9 mouse cellular contexts compared by ENCODE assay signal in the genomic region with DNA sequence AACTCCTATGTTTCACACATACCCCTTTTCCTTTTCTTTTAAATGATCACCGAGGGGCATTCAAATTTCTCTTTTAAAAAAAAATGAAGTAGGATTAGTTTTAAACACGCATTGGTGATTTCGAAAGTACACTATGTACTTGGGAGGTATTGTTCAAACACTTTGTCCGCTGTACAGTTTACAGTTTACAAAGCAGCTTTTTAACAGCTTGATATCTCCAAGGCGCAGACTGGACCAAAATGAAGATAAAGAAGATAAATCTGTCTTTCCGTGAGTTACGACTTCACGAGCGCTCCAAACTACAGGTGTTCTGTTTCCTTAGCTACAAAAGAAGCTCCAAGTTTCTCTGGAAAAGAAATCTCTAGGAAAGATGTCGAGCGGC. TPM values are rescaled to one million over a fixed set of nuclear protein-coding genes. Genes with fewer than 3 reads are reported as not detected.
DNase-seq lines count a peak whose midpoint lies in the region; ATAC-seq and TF ChIP-seq lines count a peak whose summit lies in the region.
"Had no signal": no experiment of that assay in that cellular context is flagged by ENCODE, and none has a peak within 500 bp of the region (broad histone marks: within the 10 kb centered on the region; RNA-seq: fewer than 3 reads in every experiment).

No protein-coding gene starts in this region.

- H3K9me3 ChIP-seq in embryonic facial prominence, embryonic 14.5 days (ENCODE audit: control insufficient read depth, low read length) = no peaks in the 10 kb centered on the region
- H3K9me3 ChIP-seq in limb, embryonic 12.5 days = no peaks in the 10 kb centered on the region
- no peaks in the 10 kb centered on the region for H3K9me3 ChIP-seq in neural tube, embryonic 14.5 days (ENCODE audit: control insufficient read depth, low read length)

- H3K27me3 ChIP-seq in embryonic facial prominence, embryonic 14.5 days (replicated peaks; ENCODE audit: control insufficient read depth, insufficient read depth, low read length) = no peaks in the 10 kb centered on the region
- H3K27me3 ChIP-seq in limb, embryonic 12.5 days = no peaks in the 10 kb centered on the region
- no peaks in the 10 kb centered on the region for H3K27me3 ChIP-seq in neural tube, embryonic 14.5 days (ENCODE audit: control insufficient read depth, insufficient read depth, low read length)

- peak overlapping the region; percentile 77 for H3K4me3 ChIP-seq in lung, adult 2 months (replicated peaks; ENCODE audit: extremely low read depth, low read depth, low read length)
- peak overlapping the region; percentile 56 for H3K4me3 ChIP-seq in embryonic facial prominence, embryonic 14.5 days (ENCODE audit: low read depth, low read length)
- peak overlapping the region; percentile 78 for H3K4me3 ChIP-seq in limb, embryonic 12.5 days (replicated peaks)
- H3K4me3 ChIP-seq in neural tube, embryonic 14.5 days (ENCODE audit: low read depth, low read length) = peak overlapping the region; percentile 51

- H3K4me1 ChIP-seq in lung, adult 2 months (ENCODE audit: control insufficient read depth, insufficient read depth, low read length) = no peaks in the 10 kb centered on the region
- no peaks in the 10 kb centered on the region for H3K4me1 ChIP-seq in embryonic facial prominence, embryonic 14.5 days (ENCODE audit: control insufficient read depth, insufficient read depth, low read length)
- peaks cover 7% of the 10 kb centered on the region for H3K4me1 ChIP-seq in limb, embryonic 12.5 days (replicated peaks)
- peaks cover 6% of the 10 kb centered on the region; the same call in 1 of the 2 replicates for H3K4me1 ChIP-seq in neural tube, embryonic 14.5 days (ENCODE audit: control insufficient read depth, insufficient read depth, low read length)

- no peak for DNase-seq in lung, adult 2 months
- DNase-seq in lung, postnatal 4 days = no peak
- no peak for DNase-seq in embryonic facial prominence, embryonic 14.5 days (ENCODE audit: low spot score)
- DNase-seq in layer of hippocampus, adult 9-10 months (ENCODE audit: low spot score) = no peak
- DNase-seq in cerebellum, postnatal 14 days = no peak
- DNase-seq in layer of hippocampus, postnatal 36 days = no peak

- no peak for TF ChIP-seq CTCF in lung, adult 2 months (IDR thresholded peaks at IDR 0.05; ENCODE audit: insufficient read depth, low read length)

- H3K27ac ChIP-seq in embryonic facial prominence, embryonic 14.5 days (replicated peaks; ENCODE audit: low read depth, low read length) = no peak overlapping the region
- H3K27ac ChIP-seq in limb, embryonic 12.5 days = no peak overlapping the region
- no peak overlapping the region for H3K27ac ChIP-seq in neural tube, embryonic 14.5 days (ENCODE audit: low read depth, low read length)

- 10% methylated on average over 11 of the region's 11 CpGs for WGBS in lung, adult 2 months
- WGBS in embryonic facial prominence, embryonic 14.5 days = 20% methylated on average over 11 of the region's 11 CpGs
- 24% methylated on average over 11 of the region's 11 CpGs for WGBS in limb, embryonic 12.5 days
- WGBS in neural tube, embryonic 14.5 days = 22% methylated on average over 11 of the region's 11 CpGs

- ATAC-seq in embryonic facial prominence, embryonic 14.5 days (ENCODE audit: low read depth) = no peak
- ATAC-seq in limb, embryonic 12.5 days (ENCODE audit: insufficient number of reproducible peaks, insufficient read depth, low FRiP score, low TSS enrichment, low read depth) = no peak
- no peak for ATAC-seq in neural tube, embryonic 14.5 days (ENCODE audit: low read depth)

- no peak for TF ChIP-seq POLR2A in lung, adult 2 months (IDR thresholded peaks at IDR 0.05; ENCODE audit: borderline replicate concordance, extremely low read depth, low read depth, low read length)

- H3K36me3 ChIP-seq in embryonic facial prominence, embryonic 14.5 days (ENCODE audit: control insufficient read depth, insufficient read depth, low read length) = no peaks in the 10 kb centered on the region; the same call in 1 of the 2 replicates
- peaks cover 15% of the 10 kb centered on the region for H3K36me3 ChIP-seq in limb, embryonic 12.5 days
- H3K36me3 ChIP-seq in neural tube, embryonic 14.5 days (ENCODE audit: control insufficient read depth, insufficient read depth, low read length) = no peaks in the 10 kb centered on the region

- peak overlapping the region; percentile 65 for H3K9ac ChIP-seq in embryonic facial prominence, embryonic 14.5 days (ENCODE audit: low read depth, low read length)
- peak overlapping the region; percentile 71 for H3K9ac ChIP-seq in limb, embryonic 12.5 days (replicated peaks)
- H3K9ac ChIP-seq in neural tube, embryonic 14.5 days (replicated peaks; ENCODE audit: low read depth, low read length) = peak overlapping the region; percentile 53

- peak overlapping the region; percentile 81 for H3K4me2 ChIP-seq in embryonic facial prominence, embryonic 14.5 days (ENCODE audit: low read depth, low read length)
- H3K4me2 ChIP-seq in limb, embryonic 12.5 days = peak overlapping the region; percentile 91
- peak overlapping the region; percentile 93 for H3K4me2 ChIP-seq in neural tube, embryonic 14.5 days (ENCODE audit: low read depth, low read length)

RNA-seq across cellular contexts. Expression of a gene that starts 0.7 kb away (rescaled TPM):
- polyA plus RNA-seq in lung, adult 2 months (2012; rRNA removed) = 17.9 and 18.6 TPM in 2 replicates
- polyA plus RNA-seq in embryonic facial prominence, embryonic 14.5 days (2014; fragmentation: Nextera tagmentation; extraction: Ambion mirVana) = 9.2 and 9.4 TPM in 2 replicates
- 12.2 and 12.9 TPM in 2 replicates for polyA plus RNA-seq in limb, embryonic 12.5 days (2016; fragmentation: Nextera tagmentation; extraction: Ambion mirVana)
- 13.4 and 16.2 TPM in 2 replicates for polyA plus RNA-seq in neural tube, embryonic 14.5 days (2014; fragmentation: Nextera tagmentation; extraction: Ambion mirVana)
- 10 to 100 TPM; 10.3 to 10.9 TPM for total RNA-seq in layer of hippocampus, postnatal 36 days (2021)

RNA-seq across cellular contexts. Expression of a gene that starts 0.7 kb away (rescaled TPM):
- 1.7 and 1.8 TPM in 2 replicates for polyA plus RNA-seq in lung, adult 2 months (2012; rRNA removed)
- 0.17 and 1.3 TPM in 2 replicates for polyA plus RNA-seq in embryonic facial prominence, embryonic 14.5 days (2014; fragmentation: Nextera tagmentation; extraction: Ambion mirVana)
- 0.32 and 0.35 TPM in 2 replicates for polyA plus RNA-seq in limb, embryonic 12.5 days (2016; fragmentation: Nextera tagmentation; extraction: Ambion mirVana)
- polyA plus RNA-seq in neural tube, embryonic 14.5 days (2014; fragmentation: Nextera tagmentation; extraction: Ambion mirVana) = 0.08 and 0.12 TPM in 2 replicates
- total RNA-seq in layer of hippocampus, postnatal 36 days (2021) = under 1 TPM; 0.30 to 0.38 TPM

RNA-seq across cellular contexts. Expression of a gene that starts 9.6 kb away (rescaled TPM):
- polyA plus RNA-seq in lung, adult 2 months (2012; rRNA removed) = 48.1 and 83.8 TPM in 2 replicates
- polyA plus RNA-seq in embryonic facial prominence, embryonic 14.5 days (2014; fragmentation: Nextera tagmentation; extraction: Ambion mirVana) = 0.50 and 1.7 TPM in 2 replicates
- polyA plus RNA-seq in limb, embryonic 12.5 days (2016; fragmentation: Nextera tagmentation; extraction: Ambion mirVana) = not detected in 2 replicates
- polyA plus RNA-seq in neural tube, embryonic 14.5 days (2014; fragmentation: Nextera tagmentation; extraction: Ambion mirVana) = 0.17 TPM in 1 of 2 replicates, not detected in the other
- under 1 TPM; 0.22 to 0.35 TPM for total RNA-seq in layer of hippocampus, postnatal 36 days (2021)

RNA-seq across cellular contexts. Expression of a gene that starts 26.7 kb away (rescaled TPM):
- 3.5 and 3.8 TPM in 2 replicates for polyA plus RNA-seq in lung, adult 2 months (2012; rRNA removed)
- polyA plus RNA-seq in embryonic facial prominence, embryonic 14.5 days (2014; fragmentation: Nextera tagmentation; extraction: Ambion mirVana) = 5.3 and 6.2 TPM in 2 replicates
- polyA plus RNA-seq in limb, embryonic 12.5 days (2016; fragmentation: Nextera tagmentation; extraction: Ambion mirVana) = 10.9 and 11.1 TPM in 2 replicates
- polyA plus RNA-seq in neural tube, embryonic 14.5 days (2014; fragmentation: Nextera tagmentation; extraction: Ambion mirVana) = 1.3 and 2.3 TPM in 2 replicates
- 1 to 10 TPM; 1.9 to 2.3 TPM for total RNA-seq in layer of hippocampus, postnatal 36 days (2021)

RNA-seq across cellular contexts. Expression of a gene that starts 51.3 kb away (rescaled TPM):
- 18.8 and 27.6 TPM in 2 replicates for polyA plus RNA-seq in lung, adult 2 months (2012; rRNA removed)
- 0.21 and 0.35 TPM in 2 replicates for polyA plus RNA-seq in embryonic facial prominence, embryonic 14.5 days (2014; fragmentation: Nextera tagmentation; extraction: Ambion mirVana)
- polyA plus RNA-seq in limb, embryonic 12.5 days (2016; fragmentation: Nextera tagmentation; extraction: Ambion mirVana) = not detected in 2 replicates
- not detected in 2 replicates for polyA plus RNA-seq in neural tube, embryonic 14.5 days (2014; fragmentation: Nextera tagmentation; extraction: Ambion mirVana)
- total RNA-seq in layer of hippocampus, postnatal 36 days (2021) = under 1 TPM in 1 of 2 experiments, not detected in 1; 0.30 TPM
- total RNA-seq: adrenal gland, postnatal 10 days had no signal

Comparison
In these comparisons a context has a peak if more than half of its experiments do, and no peak if none do; other contexts are left out.
1. RNA of a gene that starts 9.6 kb away (polyA plus RNA-seq): 48.1 to 83.8 TPM in lung, adult 2 months; 0.50 to 1.7 TPM in embryonic facial prominence, embryonic 14.5 days, 0.17 TPM in neural tube, embryonic 14.5 days and not detected in limb, embryonic 12.5 days; every median in the first group is over 10 times any median in the second.
2. Peak in every context shown above with its lines, with median percentiles within 50 percentile points of each other: H3K4me3 ChIP-seq, H3K4me2 ChIP-seq and H3K9ac ChIP-seq.